Mouse (Mus musculus) megakaryocyte progenitor cell, adult 5-6 weeks (primary cell): Measurements from ENCODE around the gene Rhox1. TPM values are rescaled to one million over a fixed set of nuclear protein-coding genes. Genes with fewer than 3 reads are reported as not detected.
"Not testable (repeated sequence)": the region's sequence is repeated elsewhere in the genome, so short reads cannot be mapped to it uniquely, and the experiment has no call there.

Source experiments
- ATAC-seq: replicated peaks from 2 replicates; pipeline ENCODE4 v1.8.0; 2016; ENCODE audit warnings: mild to moderate bottlenecking, moderate TSS enrichment, inconsistent platforms; ENCODE audit not compliant: poor library complexity
- total RNA-seq, 2 experiments: library from RNA; stranded (forward) in 1 of 2; stranded (reverse) in 1 of 2; fragments of 157-497, 149-512 nt in 1 of 2; fragments of 200-1000 nt in 1 of 2; gene quantifications; 2 replicates each; pipeline versions ENCODE4 v1.2.3 to v1.2.4; 2015 to 2017

Gene Rhox1
- total RNA-seq (2015) (not detected in 2 replicates), total RNA-seq (2017) (not detected in 2 replicates)

DNA sequence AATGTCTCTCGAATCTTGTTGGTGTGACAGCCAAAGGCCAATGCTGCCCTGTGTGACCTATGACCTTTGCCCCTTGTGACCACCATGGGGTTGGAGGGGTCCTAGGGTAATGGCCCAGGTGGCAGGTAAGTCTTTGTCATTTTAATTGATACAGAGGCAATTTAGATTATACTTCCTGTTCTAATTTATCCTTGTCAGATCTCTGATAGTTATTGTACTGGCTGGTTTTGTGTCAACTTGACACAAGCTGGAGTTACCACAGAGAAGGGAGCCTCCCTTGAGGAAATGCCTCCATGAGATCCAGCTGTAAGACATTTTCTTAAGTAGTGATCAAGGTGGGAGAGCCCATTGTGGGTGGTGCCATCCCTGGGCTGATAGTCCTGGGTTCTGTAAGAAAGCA, at the start of gene Rhox1:
TSS of gene Rhox1 (minus strand) at position 101 of the 400 bp plus-strand sequence.
- ATAC-seq, result not testable (repeated sequence)

DNA sequence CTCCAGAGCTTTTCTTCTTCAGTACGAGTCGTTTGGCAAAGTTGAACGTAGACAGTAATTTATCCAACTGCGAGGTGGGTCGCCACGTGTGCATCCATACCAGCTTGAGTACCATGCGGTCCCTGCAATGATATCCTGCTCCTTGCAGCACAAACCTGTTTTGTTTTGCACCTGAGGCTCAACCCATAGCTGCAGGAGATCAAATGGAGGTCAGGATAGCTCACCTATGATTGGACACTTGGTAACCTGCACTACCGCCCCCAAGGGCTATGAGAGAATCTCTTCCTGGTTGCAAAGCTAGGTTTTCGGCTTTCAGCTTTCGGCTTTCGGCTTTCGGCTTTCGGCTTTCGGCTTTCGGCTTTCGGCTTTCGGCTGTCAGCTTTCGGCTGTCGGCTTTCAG, 43.0 kb upstream of the Rhox1 start, which contains the start of gene Rhox4a:
TSS of gene Rhox4a (plus strand) at position 301 of the 400 bp plus-strand sequence.
- ATAC-seq, result not testable (repeated sequence)

DNA sequence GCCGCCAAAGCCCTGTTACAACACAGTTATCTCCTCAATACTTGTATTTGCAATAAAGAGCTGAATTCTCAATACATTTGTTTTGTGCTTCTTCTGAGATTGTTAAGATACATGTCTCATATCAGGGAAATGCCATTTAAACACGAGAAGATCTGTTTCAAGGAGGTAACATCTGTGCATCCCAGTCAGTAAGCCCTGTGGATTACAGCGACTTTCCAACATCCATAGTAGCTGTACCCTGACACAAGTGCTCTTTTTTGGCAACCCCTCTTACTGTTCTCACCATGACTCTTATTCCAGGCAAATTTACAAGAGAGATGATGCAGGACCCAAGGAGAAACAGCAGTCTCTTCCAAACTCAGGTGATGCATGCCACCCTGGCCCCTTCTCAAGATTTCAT, 27.6 kb upstream of the Rhox1 start, which contains the start of gene Rhox3a:
TSS of gene Rhox3a (plus strand) at position 301 of the 400 bp plus-strand sequence.
- not testable (repeated sequence) for ATAC-seq

DNA sequence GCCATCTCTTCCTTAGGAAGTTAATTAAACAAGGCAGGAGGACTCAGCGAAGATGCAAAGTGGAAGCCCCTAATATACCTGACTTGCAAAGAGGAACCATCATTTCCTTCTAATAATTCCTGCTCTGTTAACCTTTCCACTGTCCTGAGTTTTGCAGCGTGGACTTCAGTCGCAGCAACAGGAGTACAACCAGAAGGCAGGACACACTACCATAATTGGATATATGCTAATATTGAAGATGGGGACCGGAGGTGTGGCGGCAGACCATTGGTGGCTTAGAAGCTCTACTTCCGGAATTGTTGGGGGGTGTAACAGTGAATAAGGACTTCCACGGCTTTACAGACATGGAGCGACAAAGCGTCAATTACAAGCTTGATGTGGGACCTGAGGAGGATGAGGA, 22.6 kb upstream of the Rhox1 start, which contains the start of gene Rhox2a:
TSS of gene Rhox2a (plus strand) at position 301 of the 400 bp plus-strand sequence.
- ATAC-seq, result not testable (repeated sequence)

DNA sequence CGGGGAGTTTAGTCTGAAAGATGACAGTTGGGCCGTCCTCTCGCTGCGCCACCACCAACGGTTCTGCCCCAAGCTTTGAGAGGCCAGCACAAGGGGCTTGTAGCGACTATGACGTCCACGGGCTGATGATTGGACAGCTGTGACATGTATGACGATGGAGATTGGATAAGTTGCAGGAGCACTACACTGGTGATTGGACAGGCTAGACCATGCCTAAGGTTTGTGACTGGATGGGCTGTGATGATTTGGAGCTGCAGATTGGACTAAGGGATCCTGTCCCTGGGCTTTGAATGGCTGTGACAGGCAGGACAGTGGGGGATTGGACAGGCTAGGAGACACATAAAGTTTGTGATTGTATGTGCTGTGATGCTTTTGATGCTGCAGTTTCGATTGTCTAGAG, 11.1 kb downstream of the Rhox1 start, which contains the start of gene Gm9:
TSS of gene Gm9 (minus strand) at position 101 of the 400 bp plus-strand sequence.
- no peak for ATAC-seq

DNA sequence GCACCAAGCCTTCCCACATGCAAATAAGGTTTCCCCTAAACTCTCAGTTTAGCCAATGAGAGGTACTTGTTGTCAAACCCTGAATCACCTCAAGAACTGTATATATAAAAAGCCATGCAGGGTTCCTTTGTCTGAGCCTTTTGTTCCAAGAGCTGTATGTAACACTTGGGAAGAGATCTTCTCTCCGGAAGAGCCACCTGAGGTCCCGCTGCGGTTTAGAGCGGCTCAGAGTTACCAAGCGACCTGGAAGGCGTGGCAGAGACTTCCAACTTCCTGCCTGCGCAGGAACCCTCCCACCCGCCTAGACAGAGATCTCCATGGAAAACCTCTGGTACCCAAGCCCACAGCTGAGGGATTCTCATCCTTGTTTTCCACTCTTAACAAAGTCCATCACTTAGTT, 23.4 kb downstream of the Rhox1 start:
- no peak for ATAC-seq

DNA sequence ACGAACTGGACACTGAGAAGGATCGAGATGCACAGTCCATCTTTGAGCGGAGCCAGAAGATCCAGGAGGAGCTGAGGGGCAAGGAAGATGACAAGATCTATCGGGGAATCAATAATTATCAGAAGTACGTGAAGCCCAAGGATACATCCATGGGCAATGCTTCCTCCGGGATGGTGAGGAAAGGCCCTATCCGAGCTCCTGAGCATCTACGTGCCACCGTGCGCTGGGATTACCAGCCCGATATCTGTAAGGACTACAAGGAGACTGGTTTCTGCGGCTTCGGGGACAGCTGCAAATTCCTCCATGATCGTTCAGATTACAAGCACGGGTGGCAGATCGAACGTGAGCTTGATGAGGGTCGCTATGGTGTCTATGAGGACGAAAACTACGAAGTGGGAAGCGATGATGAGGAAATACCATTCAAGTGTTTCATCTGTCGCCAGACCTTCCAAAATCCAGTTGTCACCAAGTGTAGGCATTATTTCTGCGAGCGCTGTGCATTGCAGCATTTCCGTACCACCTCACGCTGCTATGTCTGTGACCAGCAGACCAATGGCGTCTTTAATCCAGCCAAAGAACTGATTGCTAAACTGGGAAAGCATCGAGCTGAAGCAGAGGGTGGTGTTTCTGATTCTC, 30.2 kb downstream of the Rhox1 start:
- ATAC-seq, result peak; percentile 45

DNA sequence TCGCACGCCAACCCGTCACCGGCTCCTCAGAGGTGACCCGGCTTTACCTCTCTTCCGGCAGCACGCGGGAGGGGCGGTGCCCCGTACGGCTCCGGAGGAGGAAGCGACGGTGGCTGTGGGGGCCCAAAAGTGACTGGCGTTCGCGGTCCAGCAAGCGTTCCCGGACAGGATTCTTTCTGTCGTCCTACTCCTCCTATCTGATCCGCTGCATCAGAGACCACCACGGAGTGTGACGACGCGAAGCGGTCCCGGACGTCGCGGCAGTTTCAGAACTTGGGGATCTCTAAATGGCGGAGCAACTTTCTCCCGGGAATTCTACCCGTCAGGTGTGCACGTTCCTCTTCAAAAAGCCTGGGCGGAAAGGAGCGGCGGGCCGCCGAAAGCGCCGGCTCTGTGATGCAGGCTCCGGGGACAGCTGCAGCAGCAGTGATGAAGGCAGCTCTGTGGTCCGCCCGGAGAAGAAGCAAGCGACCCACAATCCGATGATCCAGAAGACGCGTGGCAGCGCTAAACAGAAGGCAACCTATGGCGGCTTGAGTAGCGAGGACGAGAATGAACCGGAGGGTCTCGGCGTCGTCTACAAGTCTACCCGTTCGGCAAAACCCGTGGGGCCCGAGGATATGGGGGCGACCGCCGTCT, 30.8 kb downstream of the Rhox1 start, which contains the start of the genes Ndufa1 and Rnf113a1:
TSS of gene Ndufa1 (minus strand) at position 59 of the 639 bp plus-strand sequence.
TSS of gene Rnf113a1 (plus strand) at position 141 of the 639 bp plus-strand sequence.
- peak; percentile 97 for ATAC-seq

DNA sequence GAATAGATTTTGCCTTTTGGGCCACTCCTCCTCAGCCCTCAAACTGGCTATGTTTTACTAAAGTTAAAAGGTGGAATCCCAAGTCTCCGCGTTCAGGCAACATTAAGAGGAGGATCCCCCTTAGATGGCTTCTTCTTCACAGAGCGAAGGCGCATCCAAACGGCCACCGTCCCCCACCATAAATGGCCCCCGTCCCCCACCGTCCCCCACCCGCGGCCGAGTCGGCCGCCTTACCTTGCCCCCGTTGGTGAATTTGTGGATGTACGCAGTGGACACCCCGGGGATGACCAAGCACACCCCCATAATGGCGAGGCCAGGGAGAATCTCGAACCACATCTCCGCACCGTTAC, 31.3 kb downstream of the Rhox1 start:
- ATAC-seq, result no peak; the same call in 1 of the 2 replicates

DNA sequence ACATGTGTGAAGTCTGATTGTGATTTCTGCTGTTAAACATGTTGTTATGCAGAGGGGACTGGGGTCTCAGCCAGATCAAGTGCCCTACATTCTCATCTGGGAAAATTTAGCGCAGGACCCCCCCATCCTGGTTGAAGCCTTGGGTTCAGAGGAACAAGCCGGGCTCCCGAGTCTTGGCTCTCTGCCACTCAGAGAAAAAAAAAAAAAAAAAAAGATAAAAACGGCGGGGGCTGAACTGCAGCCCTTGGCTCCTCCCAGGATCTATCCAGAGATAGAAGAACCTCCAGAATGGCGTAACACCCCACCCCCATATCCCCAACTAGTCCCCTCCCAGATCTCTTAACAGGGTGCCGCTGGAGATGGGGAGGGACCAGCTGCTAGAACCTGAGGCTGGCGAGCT, 37.7 kb downstream of the Rhox1 start:
- not testable (repeated sequence) for ATAC-seq

DNA sequence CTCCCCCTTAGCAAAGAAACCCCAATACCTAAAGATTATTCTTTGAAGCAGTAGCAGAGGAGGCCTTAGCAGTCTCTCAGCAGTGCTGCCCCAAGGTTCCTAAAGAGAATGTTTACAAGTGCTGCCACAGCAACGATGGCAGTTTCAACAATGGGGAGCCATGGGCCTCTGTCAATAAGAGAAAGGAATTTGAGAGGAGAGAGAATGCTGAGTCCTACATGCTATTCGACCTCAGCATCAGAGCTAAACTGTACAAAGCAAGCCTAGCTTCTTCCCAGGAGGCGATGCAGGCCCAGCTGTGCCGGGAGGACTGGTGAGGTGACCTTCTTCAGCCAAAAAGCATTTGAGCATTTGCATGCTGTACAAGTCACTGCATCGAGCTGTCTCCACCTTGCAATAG, 53.3 kb downstream of the Rhox1 start, which contains the start of gene Akap14:
TSS of gene Akap14 (minus strand) at position 101 of the 400 bp plus-strand sequence.
- ATAC-seq, result no peak

DNA sequence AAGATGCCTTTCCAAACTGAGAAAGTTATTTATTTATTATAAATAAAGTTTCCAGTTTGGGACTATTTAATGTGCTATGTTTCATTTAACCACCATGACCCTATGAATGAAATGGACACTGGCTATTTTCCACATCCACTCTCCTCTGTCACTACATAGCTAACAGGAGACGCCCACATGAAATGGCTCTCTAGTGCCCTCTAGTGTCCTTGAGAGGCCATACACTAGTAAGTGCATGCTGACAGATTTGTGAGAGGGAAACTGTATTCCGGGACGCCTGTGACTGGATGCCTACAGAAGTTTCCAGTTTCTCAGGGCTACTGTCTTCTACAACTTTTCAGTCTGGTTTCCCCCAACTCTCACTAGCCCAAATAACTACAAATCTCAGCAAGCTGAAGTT, 55.0 kb downstream of the Rhox1 start:
- peak; percentile 95 for ATAC-seq

Other genes starting within 250 kb of the Rhox1 start
- gene Sept6, start 230.5 kb downstream of the Rhox1 start, total RNA-seq (2015), result 50.1 and 53.5 TPM in 2 replicates
- gene Sept6, start 230.5 kb downstream of the Rhox1 start, total RNA-seq (2017), result 42.1 and 44.1 TPM in 2 replicates
- 0.12 and 0.25 TPM in 2 replicates for gene Sowahd, start 173.4 kb downstream of the Rhox1 start, total RNA-seq (2015)
- 1.00 and 3.4 TPM in 2 replicates for gene Sowahd, start 173.4 kb downstream of the Rhox1 start, total RNA-seq (2017)
- gene Rpl39, start 136.9 kb downstream of the Rhox1 start, total RNA-seq (2015), result 1,695 and 1,778 TPM in 2 replicates
- gene Rpl39, start 136.9 kb downstream of the Rhox1 start, total RNA-seq (2017), result 4,041 and 4,700 TPM in 2 replicates
- gene Upf3b, start 111.9 kb downstream of the Rhox1 start, total RNA-seq (2015), result 55.0 and 70.9 TPM in 2 replicates
- 57.4 and 71.0 TPM in 2 replicates for gene Upf3b, start 111.9 kb downstream of the Rhox1 start, total RNA-seq (2017)
- gene Nkap, start 95.5 kb downstream of the Rhox1 start, total RNA-seq (2015), result 20.9 and 22.5 TPM in 2 replicates
- gene Nkap, start 95.5 kb downstream of the Rhox1 start, total RNA-seq (2017), result 29.1 and 34.3 TPM in 2 replicates
- 0.20 TPM in 1 of 2 replicates, not detected in the other for gene Akap14, start 53.4 kb downstream of the Rhox1 start, total RNA-seq (2015)
- gene Akap14, start 53.4 kb downstream of the Rhox1 start, total RNA-seq (2017), result not detected in 2 replicates
- gene Ndufa1, start 31.1 kb downstream of the Rhox1 start, total RNA-seq (2015), result 169 and 211 TPM in 2 replicates
- gene Ndufa1, start 31.1 kb downstream of the Rhox1 start, total RNA-seq (2017), result 92.0 and 145 TPM in 2 replicates
- 6.6 and 9.7 TPM in 2 replicates for gene Rnf113a1, start 31.0 kb downstream of the Rhox1 start, total RNA-seq (2015)
- gene Rnf113a1, start 31.0 kb downstream of the Rhox1 start, total RNA-seq (2017), result 4.4 and 6.0 TPM in 2 replicates
- gene Gm9, start 11.2 kb downstream of the Rhox1 start, total RNA-seq (2015), result not detected in 2 replicates
- gene Gm9, start 11.2 kb downstream of the Rhox1 start, total RNA-seq (2017), result not detected in 2 replicates
- gene Rhox2a, start 22.7 kb upstream of the Rhox1 start, total RNA-seq (2015), result not detected in 2 replicates
- not detected in 2 replicates for gene Rhox2a, start 22.7 kb upstream of the Rhox1 start, total RNA-seq (2017)
- gene Rhox3a, start 27.7 kb upstream of the Rhox1 start, total RNA-seq (2015), result not detected in 2 replicates
- not detected in 2 replicates for gene Rhox3a, start 27.7 kb upstream of the Rhox1 start, total RNA-seq (2017)
- gene Rhox4a, start 43.1 kb upstream of the Rhox1 start, total RNA-seq (2015), result not detected in 2 replicates
- not detected in 2 replicates for gene Rhox4a, start 43.1 kb upstream of the Rhox1 start, total RNA-seq (2017)
- not detected in 2 replicates for gene Rhox3a2, start 157.8 kb upstream of the Rhox1 start, total RNA-seq (2015)
- gene Rhox3a2, start 157.8 kb upstream of the Rhox1 start, total RNA-seq (2017), result not detected in 2 replicates
- gene Rhox4a2, start 168.6 kb upstream of the Rhox1 start, total RNA-seq (2015), result not detected in 2 replicates
- gene Rhox4a2, start 168.6 kb upstream of the Rhox1 start, total RNA-seq (2017), result not detected in 2 replicates
- not detected in 2 replicates for gene Rhox2b, start 189.8 kb upstream of the Rhox1 start, total RNA-seq (2015)
- gene Rhox2b, start 189.8 kb upstream of the Rhox1 start, total RNA-seq (2017), result not detected in 2 replicates
- gene Rhox4b, start 210.2 kb upstream of the Rhox1 start, total RNA-seq (2015), result not detected in 2 replicates
- not detected in 2 replicates for gene Rhox4b, start 210.2 kb upstream of the Rhox1 start, total RNA-seq (2017)
- gene Rhox2c, start 231.4 kb upstream of the Rhox1 start, total RNA-seq (2015), result not detected in 2 replicates
- not detected in 2 replicates for gene Rhox2c, start 231.4 kb upstream of the Rhox1 start, total RNA-seq (2017)
- gene Rhox3c, start 236.3 kb upstream of the Rhox1 start, total RNA-seq (2015), result not detected in 2 replicates
- not detected in 2 replicates for gene Rhox3c, start 236.3 kb upstream of the Rhox1 start, total RNA-seq (2017)